Mouse (Mus musculus): ENCODE measurements around the gene Megf6. TPM values are rescaled to one million over a fixed set of nuclear protein-coding genes. Genes with fewer than 3 reads are reported as not detected.

Megf6 gene
- polyA plus RNA-seq, 1 experiment from 2014 or later, result 31.5 TPM

DNA sequence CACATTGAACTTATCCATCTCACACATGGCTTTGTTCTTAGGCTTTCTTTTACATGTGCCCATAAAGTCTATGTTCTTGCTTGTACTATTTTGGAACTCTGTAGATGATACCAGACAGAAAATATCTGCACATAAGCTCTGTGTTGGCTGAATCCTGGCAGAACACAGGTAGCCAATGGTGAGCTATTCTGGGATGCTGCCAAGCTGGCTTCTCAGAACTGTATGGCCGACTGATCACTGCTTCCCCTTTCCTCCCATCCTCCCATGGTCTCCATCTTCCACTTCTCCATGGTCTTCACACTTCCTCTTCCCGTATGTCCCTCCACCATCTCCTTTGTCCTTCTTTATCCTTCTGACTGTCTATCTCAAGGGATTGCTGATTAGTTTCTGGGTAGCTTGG lies 138.6 kb downstream of the Megf6 start:
- no peak for ATAC-seq (replicated peaks; ENCODE audit: insufficient number of reproducible peaks, insufficient read depth, low FRiP score, low read depth)
- Histone ChIP-seq H3K27ac (no peak overlapping the region), H3K4me3 (no peak overlapping the region), H3K4me2 (no peak overlapping the region), H3K4me1 (replicated peaks) (no peaks in the 10 kb centered on the region), H3K36me3 (no peaks in the 10 kb centered on the region), H3K9ac (no peak overlapping the region), H3K27me3 (0 out of 2 replicates have a peak, but pooled peaks cover 5% of the 10 kb centered on the region), H3K9me3 (replicated peaks) (no peaks in the 10 kb centered on the region)
- WGBS, result 51% methylated on average over 2 of the region's 2 CpGs

DNA sequence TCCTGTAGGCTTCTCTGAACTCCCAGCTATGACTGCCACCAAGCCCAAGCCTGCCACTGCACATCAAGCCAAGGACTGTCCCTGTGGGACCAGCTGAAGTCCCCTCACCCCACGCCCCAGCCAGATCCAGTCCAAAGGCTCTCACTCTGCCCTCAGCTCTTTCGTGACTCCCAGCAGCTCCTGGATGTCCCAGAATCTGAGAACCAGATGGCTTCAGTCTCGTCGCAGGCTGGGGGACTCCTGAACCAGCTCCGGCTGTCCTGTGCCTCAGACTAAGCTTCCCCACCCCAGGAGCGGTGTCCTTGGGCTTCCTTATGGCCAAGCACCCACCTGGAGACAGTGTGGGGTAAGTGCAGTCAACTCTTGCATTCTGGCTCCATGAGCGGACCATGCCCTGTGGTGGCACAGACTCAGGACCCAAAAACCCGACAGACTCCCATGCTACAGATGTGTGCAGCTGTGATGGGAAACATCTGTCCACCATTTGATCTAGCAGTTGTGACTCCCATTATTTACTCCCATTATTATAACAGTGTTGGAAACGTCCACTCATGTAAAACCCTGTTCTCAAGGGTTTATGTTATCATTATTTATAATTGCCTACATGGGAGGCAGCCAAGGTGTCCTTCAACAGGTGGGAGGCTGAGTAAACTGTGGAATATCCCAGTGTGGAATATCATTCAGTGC lies 140.2 kb downstream of the Megf6 start:
- whole genome bisulfite sequencing, result 70% methylated on average over 9 of the region's 9 CpGs
- H3K4me2 ChIP-seq, result no peak overlapping the region
- no peaks in the 10 kb centered on the region for H3K36me3 ChIP-seq
- 0 out of 2 replicates have a peak, but pooled peaks cover 5% of the 10 kb centered on the region for H3K27me3 ChIP-seq
- H3K9me3 ChIP-seq (replicated peaks), result no peaks in the 10 kb centered on the region
- no peak for ATAC-seq (replicated peaks; ENCODE audit: insufficient number of reproducible peaks, insufficient read depth, low FRiP score, low read depth)
- no peak overlapping the region for H3K9ac ChIP-seq
- H3K4me1 ChIP-seq (replicated peaks), result no peaks in the 10 kb centered on the region
- H3K27ac ChIP-seq, result no peak overlapping the region
- H3K4me3 ChIP-seq, result no peak overlapping the region

DNA sequence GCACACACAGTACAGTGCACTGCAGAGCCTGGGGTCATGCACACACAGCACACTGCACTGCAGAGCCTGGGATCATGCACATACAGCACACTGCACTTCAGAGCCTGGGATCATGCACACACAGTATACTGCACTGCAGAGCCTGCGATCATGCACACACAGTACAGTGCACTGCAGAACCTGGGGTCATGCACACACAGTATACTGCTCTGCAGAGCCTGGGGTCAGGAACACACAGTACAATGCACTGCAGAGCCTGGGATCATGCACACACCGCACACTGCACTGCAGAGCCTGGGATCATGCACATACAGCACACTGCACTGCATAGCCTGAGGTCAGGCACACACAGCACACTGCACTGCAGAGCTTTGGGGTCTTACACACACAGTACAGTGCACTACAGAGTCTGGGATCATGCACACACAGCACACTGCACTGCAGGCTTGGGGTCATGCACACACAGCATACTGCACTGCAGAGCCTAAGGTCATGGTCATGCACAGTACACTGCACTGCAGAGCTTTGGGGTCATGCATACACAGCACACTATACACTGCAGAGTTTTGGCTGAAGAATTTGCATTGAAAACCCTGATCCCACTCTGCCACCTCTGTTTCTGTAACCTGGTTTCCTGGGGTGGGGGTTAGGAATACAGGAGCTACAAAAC lies 141.7 kb downstream of the Megf6 start:
- WGBS, result 81% methylated on average over 2 of the region's 2 CpGs
- no peaks in the 10 kb centered on the region for H3K9me3 ChIP-seq (replicated peaks)
- H3K4me2 ChIP-seq, result no peak overlapping the region
- H3K4me3 ChIP-seq, result no peak overlapping the region
- 0 out of 2 replicates have a peak, but pooled peaks cover 5% of the 10 kb centered on the region for H3K27me3 ChIP-seq
- H3K4me1 ChIP-seq (replicated peaks), result no peaks in the 10 kb centered on the region
- H3K9ac ChIP-seq, result no peak overlapping the region
- no peak; the same call in 1 of the 2 replicates for ATAC-seq (replicated peaks; ENCODE audit: insufficient number of reproducible peaks, insufficient read depth, low FRiP score, low read depth)
- no peak overlapping the region for H3K27ac ChIP-seq
- H3K36me3 ChIP-seq, result no peaks in the 10 kb centered on the region

DNA sequence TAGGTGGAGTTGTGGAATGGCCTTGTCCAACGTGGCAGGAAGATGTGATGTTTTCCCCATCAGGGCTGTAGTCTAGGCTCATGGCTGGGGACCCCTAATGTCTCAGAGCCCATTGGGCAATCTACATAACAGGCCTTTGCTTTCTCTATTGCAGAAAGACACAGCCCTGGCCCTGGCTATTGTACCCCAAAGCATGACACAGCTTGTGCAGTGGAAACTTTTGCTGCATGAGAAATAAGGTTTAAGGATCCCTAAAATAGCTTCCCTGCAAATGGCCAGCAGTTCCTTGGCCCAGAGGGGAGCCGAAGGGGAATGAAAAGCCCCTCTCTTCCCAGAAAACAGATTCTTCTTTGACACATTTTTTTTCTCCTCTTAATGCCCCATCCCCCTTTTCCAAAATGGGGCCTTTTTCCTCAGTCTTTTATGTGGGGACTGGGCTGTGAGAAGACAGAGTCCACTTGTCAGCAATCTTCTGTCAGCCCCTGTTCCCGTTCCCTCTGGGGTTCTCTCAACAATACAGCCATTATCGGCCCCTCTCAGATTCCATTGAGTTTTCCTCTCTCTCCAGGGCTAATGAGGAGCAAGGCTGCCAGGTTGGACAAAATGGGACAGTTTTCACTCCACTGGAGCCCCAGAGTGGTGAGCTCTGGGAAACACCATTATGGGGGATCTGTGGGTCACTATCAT lies 142.5 kb downstream of the Megf6 start:
- Histone ChIP-seq H3K27ac (no peak overlapping the region), H3K36me3 (no peaks in the 10 kb centered on the region), H3K9me3 (replicated peaks) (no peaks in the 10 kb centered on the region), H3K4me1 (replicated peaks) (no peaks in the 10 kb centered on the region), H3K27me3 (0 out of 2 replicates have a peak, but pooled peaks cover 5% of the 10 kb centered on the region), H3K4me2 (no peak overlapping the region), H3K4me3 (no peak overlapping the region), H3K9ac (no peak overlapping the region)
- ATAC-seq (replicated peaks; ENCODE audit: insufficient number of reproducible peaks, insufficient read depth, low FRiP score, low read depth), result no peak
- 52% methylated on average over 4 of the region's 4 CpGs for WGBS

DNA sequence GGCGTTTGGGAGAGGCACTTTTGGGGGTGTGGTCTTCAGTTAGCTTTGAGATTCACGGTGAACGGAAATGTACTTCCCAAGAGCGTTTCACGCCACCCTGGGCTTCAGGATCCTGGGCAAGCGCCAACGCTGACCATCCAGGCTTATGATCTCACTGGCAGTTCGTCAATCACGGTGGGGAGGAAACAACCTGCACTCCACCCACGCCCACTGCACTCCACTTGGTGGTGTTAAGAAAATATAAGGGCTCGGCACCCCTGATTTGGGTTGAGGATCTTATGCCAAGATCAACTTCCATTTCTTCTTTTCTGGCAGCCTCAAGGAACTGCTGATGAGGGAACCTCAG lies 143.1 kb downstream of the Megf6 start:
- no peak overlapping the region for H3K9ac ChIP-seq
- ATAC-seq (replicated peaks; ENCODE audit: insufficient number of reproducible peaks, insufficient read depth, low FRiP score, low read depth), result no peak
- no peaks in the 10 kb centered on the region for H3K4me1 ChIP-seq (replicated peaks)
- H3K27ac ChIP-seq, result no peak overlapping the region
- H3K4me3 ChIP-seq, result no peak overlapping the region
- peaks cover 5% of the 10 kb centered on the region; the same call in 1 of the 2 replicates for H3K27me3 ChIP-seq
- H3K4me2 ChIP-seq, result no peak overlapping the region
- H3K9me3 ChIP-seq (replicated peaks), result no peaks in the 10 kb centered on the region
- H3K36me3 ChIP-seq, result no peaks in the 10 kb centered on the region; the same call in 1 of the 2 replicates
- 64% methylated on average over 11 of the region's 11 CpGs for WGBS

Other genes with a start within 250 kb of the Megf6 start
- gene A430005L14Rik, start 213.5 kb upstream of the Megf6 start, polyA plus RNA-seq (2015; fragmentation: Nextera tagmentation; extraction: Ambion mirVana), result 42.7 and 46.8 TPM in 2 replicates
- 5.5 and 8.5 TPM in 2 replicates for gene Dffb, start 195.6 kb upstream of the Megf6 start, polyA plus RNA-seq (2015; fragmentation: Nextera tagmentation; extraction: Ambion mirVana)
- gene Cep104, start 195.5 kb upstream of the Megf6 start, polyA plus RNA-seq (2015; fragmentation: Nextera tagmentation; extraction: Ambion mirVana), result 11.6 and 16.2 TPM in 2 replicates
- 13.4 and 20.9 TPM in 2 replicates for gene Lrrc47, start 159.0 kb upstream of the Megf6 start, polyA plus RNA-seq (2015; fragmentation: Nextera tagmentation; extraction: Ambion mirVana)
- gene Smim1, start 144.5 kb upstream of the Megf6 start, polyA plus RNA-seq (2015; fragmentation: Nextera tagmentation; extraction: Ambion mirVana), result 41.4 and 52.6 TPM in 2 replicates
- gene Ccdc27, start 128.1 kb upstream of the Megf6 start, polyA plus RNA-seq (2015; fragmentation: Nextera tagmentation; extraction: Ambion mirVana), result not detected in 2 replicates
- 0.26 and 0.36 TPM in 2 replicates for gene Trp73, start 30.5 kb upstream of the Megf6 start, polyA plus RNA-seq (2015; fragmentation: Nextera tagmentation; extraction: Ambion mirVana)
- 19.5 and 25.7 TPM in 2 replicates for gene Wrap73, start 28.4 kb upstream of the Megf6 start, polyA plus RNA-seq (2015; fragmentation: Nextera tagmentation; extraction: Ambion mirVana)
- gene Tprgl, start 10.1 kb upstream of the Megf6 start, polyA plus RNA-seq (2015; fragmentation: Nextera tagmentation; extraction: Ambion mirVana), result 116 and 145 TPM in 2 replicates
- 1.8 and 5.7 TPM in 2 replicates for gene Arhgef16, start 130.9 kb downstream of the Megf6 start, polyA plus RNA-seq (2015; fragmentation: Nextera tagmentation; extraction: Ambion mirVana)
- gene B230104I21Rik, start 165.4 kb downstream of the Megf6 start, polyA plus RNA-seq (2015; fragmentation: Nextera tagmentation; extraction: Ambion mirVana), result not detected in 2 replicates